Mouse (Mus musculus) liver, embryonic 11.5 days (tissue): ENCODE measurements around the gene Gm10840. TPM values are rescaled to one million over a fixed set of nuclear protein-coding genes. Genes with fewer than 3 reads are reported as not detected.

ENCODE experiments used
- ATAC-seq: fragments of 200-750 bp; cut with Nextera tagmentation; replicated peaks from 2 replicates; pipeline ENCODE4 v1.8.0; 2017; ENCODE audit warnings: moderate number of reproducible peaks, mild to moderate bottlenecking, moderate TSS enrichment, moderate library complexity; ENCODE audit not compliant: low FRiP score
- DNase-seq: peaks from one replicate; pipeline ENCODE4 v3.0.0-alpha.2; 2017; ENCODE audit warnings: low spot score
- H3K27ac ChIP-seq: fragments of 300-500 bp; sonication (generic); 2 replicates; pipeline ENCODE4 v1.5.1; 2014; ENCODE audit warnings: mild to moderate bottlenecking, low read depth, low read length, control low read depth
- H3K27me3 ChIP-seq: fragments of 300-500 bp; sonication (generic); replicated peaks from 2 replicates; pipeline ENCODE4 v1.6.1; 2014; ENCODE audit warnings: low read length, mixed read lengths; ENCODE audit not compliant: control insufficient read depth, insufficient read depth
- H3K36me3 ChIP-seq: fragments of 300-500 bp; sonication (generic); 2 replicates; pipeline ENCODE4 v1.6.1; 2014; ENCODE audit warnings: mild to moderate bottlenecking, low read length, moderate library complexity, mixed read lengths; ENCODE audit not compliant: control insufficient read depth, insufficient read depth
- H3K4me1 ChIP-seq: fragments of 300-500 bp; sonication (generic); replicated peaks from 2 replicates; pipeline ENCODE4 v1.6.1; 2014; ENCODE audit warnings: low read length, mixed read lengths; ENCODE audit not compliant: control insufficient read depth, insufficient read depth
- H3K4me2 ChIP-seq: fragments of 300-500 bp; sonication (generic); 2 replicates; pipeline ENCODE4 v1.6.1; 2014; ENCODE audit warnings: mild to moderate bottlenecking, control low read depth, moderate library complexity
- H3K4me3 ChIP-seq: fragments of 300-500 bp; sonication (generic); 2 replicates; pipeline ENCODE4 v1.5.1; 2014; ENCODE audit warnings: low read depth, low read length, control low read depth
- H3K9ac ChIP-seq: fragments of 300-500 bp; sonication (generic); 2 replicates; pipeline ENCODE4 v1.6.1; 2014; ENCODE audit warnings: low read depth, low read length, control low read depth
- H3K9me3 ChIP-seq: fragments of 300-500 bp; sonication (generic); 2 replicates; pipeline ENCODE4 v1.6.1; 2016; ENCODE audit warnings: low read length, inconsistent platforms, mixed read lengths; ENCODE audit not compliant: control insufficient read depth
- WGBS: fragments of 180-500 bp; shearing (Covaris S2); extraction: QIAGEN DNeasy Blood & Tissue Kit; methylation state at CpG from one replicate; pipeline ENCODE4 v1.1.7; 2014; 5-methylcytosine and 5-hydroxymethylcytosine counted together
- polyA plus RNA-seq: library from polyadenylated mRNA; unstranded; fragments of >200 nt; fragmentation: Nextera tagmentation; extraction: Ambion mirVana; gene quantifications from 2 replicates; pipeline ENCODE4 v1.2.1, GENCODE M21; 2014

Gene Gm10840
- polyA plus RNA-seq, 1 experiment from 2014 or later, result not detected

DNA sequence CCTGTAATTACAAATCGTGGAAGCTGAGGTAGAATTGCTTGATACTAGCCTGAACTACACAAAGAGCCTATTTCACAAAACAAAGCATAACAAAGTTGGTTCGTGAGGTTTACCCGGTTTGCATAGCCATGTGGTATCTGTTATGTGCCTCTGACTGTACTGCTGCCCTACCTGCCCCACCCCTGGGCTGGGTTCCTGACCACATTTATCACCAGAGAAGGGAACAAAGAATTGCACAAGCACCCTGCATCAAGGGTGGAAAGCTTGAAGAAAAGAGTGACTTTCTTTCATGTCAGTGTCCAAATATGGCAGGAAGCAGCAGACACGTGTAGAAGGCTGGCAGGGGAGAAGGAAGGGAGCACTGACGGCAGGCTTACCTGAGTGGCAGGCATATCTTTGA, 6.8 kb downstream of the Gm10840 start:
- H3K27ac ChIP-seq, result no peak overlapping the region

DNA sequence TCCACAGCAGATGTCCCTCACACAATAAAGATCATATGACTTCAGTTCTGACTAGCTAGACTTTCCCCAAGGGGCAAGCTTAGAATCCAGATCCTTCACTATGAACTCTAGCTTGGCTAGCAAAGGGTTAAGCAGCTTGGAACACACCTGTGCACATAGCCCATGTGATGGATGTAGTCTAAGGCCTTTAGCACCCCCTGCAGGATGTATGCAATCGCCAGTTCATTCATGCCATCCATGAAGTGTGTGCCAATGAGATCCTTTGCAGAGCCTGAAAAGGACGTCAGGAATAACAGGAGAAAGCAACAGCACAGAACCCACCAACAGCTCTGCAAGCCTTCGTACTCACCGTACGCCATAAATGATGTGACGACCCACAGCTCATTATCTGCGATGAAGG, 10.2 kb downstream of the Gm10840 start:
- Histone ChIP-seq H3K9ac (no peak overlapping the region), H3K4me3 (no peak overlapping the region), H3K27ac (no peak overlapping the region), H3K9me3 (no peaks in the 10 kb centered on the region), H3K36me3 (no peaks in the 10 kb centered on the region; the same call in 1 of the 2 replicates), H3K4me2 (no peak overlapping the region), H3K27me3 (no peaks in the 10 kb centered on the region), H3K4me1 (no peaks in the 10 kb centered on the region)
- WGBS, result 79% methylated on average over 7 of the region's 7 CpGs
- DNase-seq (no peak), ATAC-seq (no peak)

More for the DNA sequence above, 6.8 kb downstream of the Gm10840 start:
- no peak for ATAC-seq
- DNase-seq, result no peak
- Histone ChIP-seq H3K27me3 (no peaks in the 10 kb centered on the region), H3K36me3 (peaks cover 3% of the 10 kb centered on the region; the same call in 1 of the 2 replicates), H3K9ac (no peak overlapping the region), H3K4me2 (no peak overlapping the region), H3K9me3 (no peaks in the 10 kb centered on the region), H3K4me1 (no peaks in the 10 kb centered on the region; the same call in 1 of the 2 replicates), H3K4me3 (no peak overlapping the region)
- WGBS, result 71% methylated on average over 5 of the region's 5 CpGs

GRCm38 (mm10) chr11:106173228-106173627, 12.6 kb downstream of the Gm10840 start:
- no peak for ATAC-seq
- no peaks in the 10 kb centered on the region for H3K9me3 ChIP-seq
- H3K4me1 ChIP-seq, result peaks cover 10% of the 10 kb centered on the region
- H3K27me3 ChIP-seq, result no peaks in the 10 kb centered on the region
- H3K4me3 ChIP-seq, result no peak overlapping the region
- no peak overlapping the region for H3K9ac ChIP-seq
- DNase-seq, result no peak
- no peak overlapping the region for H3K4me2 ChIP-seq
- H3K27ac ChIP-seq, result no peak overlapping the region
- WGBS, result 76% methylated on average over 2 of the region's 2 CpGs
- no peaks in the 10 kb centered on the region; the same call in 1 of the 2 replicates for H3K36me3 ChIP-seq

DNA sequence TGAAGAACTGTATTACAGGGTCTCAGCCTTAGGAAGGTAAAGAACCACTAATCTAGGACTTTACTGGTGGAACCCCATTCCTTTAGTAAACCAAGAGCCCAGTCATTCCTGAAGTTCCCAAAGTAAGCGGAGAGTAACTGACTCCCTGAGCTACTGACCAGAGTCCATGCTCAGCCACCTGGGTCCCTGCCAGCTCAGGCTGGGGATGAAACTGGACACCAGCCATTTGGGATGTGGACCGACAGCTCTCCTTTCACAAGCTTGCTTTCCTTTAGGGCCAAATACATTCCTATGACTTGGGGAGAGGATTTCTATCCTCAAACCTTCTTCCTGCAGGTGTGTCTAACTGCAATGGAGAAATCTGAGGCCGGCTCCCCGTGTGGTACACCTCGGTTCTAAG, 13.7 kb downstream of the Gm10840 start:
- Histone ChIP-seq H3K4me3 (no peak overlapping the region), H3K36me3 (no peaks in the 10 kb centered on the region; the same call in 1 of the 2 replicates), H3K4me2 (no peak overlapping the region), H3K9me3 (no peaks in the 10 kb centered on the region), H3K9ac (no peak overlapping the region), H3K27me3 (no peaks in the 10 kb centered on the region), H3K4me1 (peaks cover 17% of the 10 kb centered on the region), H3K27ac (no peak overlapping the region)
- WGBS, result 76% methylated on average over 5 of the region's 5 CpGs
- DNase-seq (no peak), ATAC-seq (no peak)

DNA sequence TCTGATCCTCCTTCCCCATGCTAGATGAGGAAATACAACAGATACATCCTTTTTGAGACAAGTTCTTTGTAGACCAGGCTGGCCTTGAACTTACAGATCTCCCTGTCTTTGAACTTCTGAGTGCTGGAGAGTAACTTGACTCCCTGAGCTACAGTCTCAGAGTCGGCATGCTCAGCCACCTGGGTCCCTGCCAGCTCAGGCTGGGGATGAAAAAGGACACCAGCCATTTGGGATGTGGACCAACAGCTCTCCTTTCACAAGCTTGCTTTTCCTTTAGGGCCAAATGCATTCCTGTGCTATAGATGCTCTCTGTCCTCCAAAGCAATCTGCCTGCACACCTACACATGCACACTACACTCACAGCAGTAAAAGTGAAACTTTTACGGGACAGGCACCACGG, 14.4 kb downstream of the Gm10840 start:
- DNase-seq, result no peak
- 65% methylated on average over 3 of the region's 3 CpGs for WGBS
- Histone ChIP-seq H3K4me1 (peaks cover 20% of the 10 kb centered on the region), H3K27ac (no peak overlapping the region), H3K4me2 (no peak overlapping the region), H3K9ac (no peak overlapping the region), H3K4me3 (no peak overlapping the region), H3K36me3 (no peaks in the 10 kb centered on the region; the same call in 1 of the 2 replicates), H3K9me3 (no peaks in the 10 kb centered on the region), H3K27me3 (no peaks in the 10 kb centered on the region)
- ATAC-seq, result no peak

DNA sequence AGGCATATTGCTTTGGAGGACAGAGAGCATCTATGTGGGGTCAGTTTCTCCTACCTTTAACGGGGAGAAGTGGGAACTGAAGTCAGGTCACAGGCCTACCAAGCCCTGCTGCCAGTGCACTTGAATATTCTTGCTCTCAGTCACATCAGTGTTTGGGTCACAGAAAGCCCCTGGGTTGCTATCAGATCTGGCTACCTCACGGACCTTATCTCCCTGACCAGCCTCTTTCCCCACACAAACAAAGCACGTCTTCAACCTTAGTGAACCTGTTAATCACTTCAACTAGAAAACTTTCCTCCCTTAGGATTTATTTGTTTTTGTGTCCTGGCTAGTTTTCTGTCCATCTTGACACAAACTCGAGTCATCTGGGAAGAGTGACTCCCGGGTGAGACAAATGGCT, 15.7 kb downstream of the Gm10840 start:
- no peaks in the 10 kb centered on the region; the same call in 1 of the 2 replicates for H3K36me3 ChIP-seq
- 59% methylated on average over 5 of the region's 5 CpGs for WGBS
- H3K4me1 ChIP-seq, result peaks cover 20% of the 10 kb centered on the region
- H3K27ac ChIP-seq, result no peak overlapping the region
- no peak for ATAC-seq
- DNase-seq, result no peak
- no peak overlapping the region for H3K4me3 ChIP-seq
- no peak overlapping the region for H3K4me2 ChIP-seq
- H3K27me3 ChIP-seq, result no peaks in the 10 kb centered on the region
- no peaks in the 10 kb centered on the region for H3K9me3 ChIP-seq
- H3K9ac ChIP-seq, result no peak overlapping the region

DNA sequence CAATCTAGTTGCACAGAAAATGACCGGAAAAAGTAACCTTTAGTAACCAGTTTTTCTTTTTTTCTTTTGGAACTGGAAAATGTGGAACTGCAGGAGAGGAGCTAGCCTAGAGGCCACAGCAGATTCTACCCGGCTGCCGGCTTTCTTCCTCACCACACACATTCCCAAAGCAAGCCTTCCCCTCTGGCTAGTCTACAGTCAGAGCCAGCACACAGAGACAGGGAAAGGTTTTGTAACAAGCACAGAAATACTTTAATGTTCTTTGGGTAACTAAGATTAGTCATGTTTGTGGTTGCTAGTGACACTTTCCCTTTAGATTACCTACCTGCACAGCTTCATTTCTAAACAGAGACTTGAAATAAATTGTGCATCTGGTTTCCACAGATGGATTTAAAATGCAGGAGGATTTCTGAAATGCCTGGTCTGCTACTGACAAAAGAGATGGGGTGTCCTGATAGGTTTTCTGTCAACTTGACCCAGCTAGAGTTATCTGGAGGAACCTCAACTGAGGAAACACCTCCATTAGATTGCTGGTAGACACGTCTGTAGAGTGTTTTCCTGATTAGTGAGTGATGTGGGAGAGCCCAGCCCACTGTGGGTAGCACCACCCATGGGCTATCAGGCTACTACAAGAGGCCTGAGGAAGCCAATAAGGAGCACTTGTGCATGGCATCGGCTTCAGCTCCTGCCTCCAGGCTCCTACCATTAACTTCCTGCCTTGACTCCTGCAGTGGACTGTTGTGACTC, 17.6 kb downstream of the Gm10840 start:
- Histone ChIP-seq H3K4me1 (peaks cover 20% of the 10 kb centered on the region), H3K9me3 (no peaks in the 10 kb centered on the region), H3K4me3 (no peak overlapping the region), H3K9ac (no peak overlapping the region), H3K36me3 (no peaks in the 10 kb centered on the region), H3K27ac (no peak overlapping the region), H3K27me3 (no peaks in the 10 kb centered on the region), H3K4me2 (peak overlapping the region; percentile 29)
- ATAC-seq (peak; percentile 88), DNase-seq (no peak)
- WGBS, result 57% methylated on average over 5 of the region's 5 CpGs

GRCm38 (mm10) chr11:106179711-106180448, 19.2 kb downstream of the Gm10840 start:
- Histone ChIP-seq H3K36me3 (no peaks in the 10 kb centered on the region), H3K4me3 (no peak overlapping the region), H3K4me1 (peaks cover 20% of the 10 kb centered on the region), H3K4me2 (no peak overlapping the region), H3K9me3 (no peaks in the 10 kb centered on the region), H3K9ac (no peak overlapping the region), H3K27me3 (no peaks in the 10 kb centered on the region), H3K27ac (no peak overlapping the region)
- 71% methylated on average over 7 of the region's 7 CpGs for WGBS
- no peak for DNase-seq
- ATAC-seq, result no peak
